ENCODE assay signal across 18 mouse cellular contexts in genomic region chr9:120771896-120772530, GRCm38 (mm10).
A peak's percentile ranks its signal among the peaks of the same experiment; 100 is the strongest.
DNase-seq lines count a peak whose midpoint lies in the region; ATAC-seq lines count a peak whose summit lies in the region.
"Had no signal": no experiment of that assay in that cellular context is flagged by ENCODE, and none has a peak within 500 bp of the region (broad histone marks: within the 10 kb centered on the region; RNA-seq: fewer than 3 reads in every experiment).

No protein-coding gene starts in this region.

- H3K36me3 ChIP-seq in embryonic facial prominence, embryonic 12.5 days, result no peaks in the 10 kb centered on the region
- no peaks in the 10 kb centered on the region for H3K36me3 ChIP-seq in embryonic facial prominence, embryonic 10.5 days (replicated peaks)
- no peaks in the 10 kb centered on the region for H3K36me3 ChIP-seq in lung, embryonic 15.5 days
- H3K36me3 ChIP-seq in embryonic facial prominence, embryonic 13.5 days, result no peaks in the 10 kb centered on the region
- H3K36me3 ChIP-seq: hindbrain, embryonic 13.5 days had no signal

- 56% methylated on average over 4 of the region's 4 CpGs for WGBS in embryonic facial prominence, embryonic 12.5 days
- WGBS in embryonic facial prominence, embryonic 10.5 days, result 58% methylated on average over 4 of the region's 4 CpGs
- 41% methylated on average over 4 of the region's 4 CpGs for WGBS in lung, embryonic 15.5 days
- 50% methylated on average over 4 of the region's 4 CpGs for WGBS in embryonic facial prominence, embryonic 13.5 days

- H3K9me3 ChIP-seq in embryonic facial prominence, embryonic 12.5 days, result no peaks in the 10 kb centered on the region
- H3K9me3 ChIP-seq in embryonic facial prominence, embryonic 10.5 days, result no peaks in the 10 kb centered on the region
- H3K9me3 ChIP-seq in lung, embryonic 15.5 days, result no peaks in the 10 kb centered on the region
- H3K9me3 ChIP-seq in embryonic facial prominence, embryonic 13.5 days, result no peaks in the 10 kb centered on the region
- H3K9me3 ChIP-seq: hindbrain, embryonic 13.5 days had no signal

- H3K4me3 ChIP-seq in embryonic facial prominence, embryonic 12.5 days, result no peak overlapping the region
- no peak overlapping the region for H3K4me3 ChIP-seq in embryonic facial prominence, embryonic 10.5 days
- no peak overlapping the region for H3K4me3 ChIP-seq in lung, embryonic 15.5 days
- H3K4me3 ChIP-seq in embryonic facial prominence, embryonic 13.5 days, result no peak overlapping the region
- H3K4me3 ChIP-seq: erythroblast, embryonic 14.5 days; hindbrain, embryonic 13.5 days; megakaryocyte, embryonic 14.5 days had no signal

- no peak for DNase-seq in embryonic facial prominence, embryonic 10.5 days (ENCODE audit: low spot score)
- DNase-seq in lung, postnatal 10 days, result no peak
- DNase-seq in naive thymus-derived CD4-positive, alpha-beta T cell, adult 2 months (ENCODE audit: low read depth), result peak; percentile 29
- no peak for DNase-seq in adrenal gland, postnatal 36 days
- DNase-seq in cerebellum, adult 9-10 months, result no peak
- DNase-seq: cerebellum, adult 2 months; forebrain, postnatal 0 days; gastrocnemius, postnatal 14 days; kidney, adult 2 months; retina, postnatal 1 day; thymus, postnatal 25 days had no signal

- no peak for ATAC-seq in embryonic facial prominence, embryonic 12.5 days (ENCODE audit: insufficient number of reproducible peaks, insufficient read depth, low FRiP score, low TSS enrichment)
- ATAC-seq in lung, embryonic 15.5 days (ENCODE audit: borderline replicate concordance, extremely low read depth, low FRiP score, low TSS enrichment), result no peak
- no peak for ATAC-seq in embryonic facial prominence, embryonic 13.5 days (ENCODE audit: insufficient number of reproducible peaks, insufficient read depth, low FRiP score, low TSS enrichment, low read depth)
- ATAC-seq: forebrain, postnatal 0 days had no signal

- H3K27ac ChIP-seq in embryonic facial prominence, embryonic 12.5 days, result peak overlapping the region; percentile 47; the same call in 1 of the 2 replicates
- no peak overlapping the region for H3K27ac ChIP-seq in embryonic facial prominence, embryonic 10.5 days (replicated peaks)
- H3K27ac ChIP-seq in lung, embryonic 15.5 days, result peak overlapping the region; percentile 39; the same call in 1 of the 2 replicates
- 0 out of 2 replicates have a peak overlapping the region, but pooled peaks have one; percentile 58 for H3K27ac ChIP-seq in embryonic facial prominence, embryonic 13.5 days
- H3K27ac ChIP-seq: hindbrain, embryonic 13.5 days; liver, embryonic 14.5 days had no signal

- H3K9ac ChIP-seq in embryonic facial prominence, embryonic 12.5 days, result no peak overlapping the region
- H3K9ac ChIP-seq in lung, embryonic 15.5 days, result no peak overlapping the region
- no peak overlapping the region for H3K9ac ChIP-seq in embryonic facial prominence, embryonic 13.5 days
- H3K9ac ChIP-seq: forebrain, postnatal 0 days; hindbrain, embryonic 13.5 days; liver, embryonic 14.5 days had no signal

- no peaks in the 10 kb centered on the region for H3K27me3 ChIP-seq in embryonic facial prominence, embryonic 12.5 days
- H3K27me3 ChIP-seq in embryonic facial prominence, embryonic 10.5 days (replicated peaks; ENCODE audit: low read depth, poor library complexity, severe bottlenecking), result no peaks in the 10 kb centered on the region
- H3K27me3 ChIP-seq in lung, embryonic 15.5 days, result no peaks in the 10 kb centered on the region
- H3K27me3 ChIP-seq in embryonic facial prominence, embryonic 13.5 days, result no peaks in the 10 kb centered on the region
- H3K27me3 ChIP-seq: hindbrain, embryonic 13.5 days had no signal

- H3K4me1 ChIP-seq in embryonic facial prominence, embryonic 12.5 days, result peaks cover 36% of the 10 kb centered on the region
- H3K4me1 ChIP-seq in embryonic facial prominence, embryonic 10.5 days, result peaks cover 63% of the 10 kb centered on the region
- H3K4me1 ChIP-seq in lung, embryonic 15.5 days, result peaks cover 52% of the 10 kb centered on the region
- peaks cover 49% of the 10 kb centered on the region for H3K4me1 ChIP-seq in embryonic facial prominence, embryonic 13.5 days

- H3K4me2 ChIP-seq in embryonic facial prominence, embryonic 12.5 days (replicated peaks), result no peak overlapping the region
- no peak overlapping the region for H3K4me2 ChIP-seq in lung, embryonic 15.5 days
- no peak overlapping the region for H3K4me2 ChIP-seq in embryonic facial prominence, embryonic 13.5 days
- H3K4me2 ChIP-seq: hindbrain, embryonic 13.5 days had no signal
